In the genomic region with DNA sequence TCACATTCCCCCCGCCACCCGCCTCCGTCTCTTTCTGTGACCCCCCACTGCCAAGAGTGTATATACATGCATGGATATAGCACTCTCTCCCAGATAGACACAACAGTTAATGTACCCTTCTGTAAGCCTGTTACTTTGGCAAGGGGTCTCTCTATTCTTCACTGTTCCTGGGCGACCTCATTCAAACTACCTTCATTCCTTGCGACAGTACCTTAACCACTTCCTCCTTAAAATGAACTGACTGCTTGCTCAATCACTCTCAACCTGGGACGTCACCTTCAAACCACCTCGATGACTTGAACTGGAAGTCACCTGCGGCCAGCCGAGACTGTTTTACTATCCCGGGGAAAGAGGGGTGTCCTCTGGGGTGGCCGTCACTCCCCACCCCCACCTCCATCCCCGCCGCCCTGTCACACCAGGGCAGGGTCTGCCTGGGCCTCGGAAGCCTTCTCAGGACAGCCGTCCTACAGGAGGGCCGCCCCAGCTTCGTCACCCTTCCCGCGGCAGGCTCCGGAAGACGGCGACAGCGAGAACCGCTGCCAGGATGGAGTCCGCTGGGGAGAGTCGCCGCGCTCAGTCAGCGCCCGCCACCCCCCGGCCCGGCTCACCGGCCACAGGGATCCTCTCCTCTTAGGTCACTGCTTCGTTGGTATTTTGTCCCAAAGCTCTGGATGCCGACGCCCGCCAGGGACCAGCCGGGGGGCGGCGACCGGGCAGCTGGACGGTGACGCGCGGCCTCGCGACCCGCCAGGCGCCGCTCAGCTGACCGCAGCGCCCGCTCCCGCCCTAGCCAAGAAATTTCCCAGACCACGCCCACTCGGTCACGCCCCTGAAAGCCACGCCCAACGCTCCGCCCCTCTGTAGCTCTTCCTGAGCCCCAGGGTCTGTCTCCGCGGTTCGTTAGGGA, we compare ENCODE assay signal across 8 mouse cellular contexts. TPM values are rescaled to one million over a fixed set of nuclear protein-coding genes. Genes with fewer than 3 reads are reported as not detected.
DNase-seq lines count a peak whose midpoint lies in the region; ATAC-seq lines count a peak whose summit lies in the region.

A gene (minus strand): TSS at position 753 of the 907 bp plus-strand sequence.

- peak; percentile 35 for DNase-seq in adipocyte (ENCODE audit: low spot score)
- peak; percentile 95 for DNase-seq in embryo, embryonic 10 days (ENCODE audit: low spot score)
- DNase-seq in gastrocnemius, postnatal 10 days, result peak; percentile 89
- peak; percentile 28 to 83 for DNase-seq in left cerebral cortex, adult 9 months (ENCODE audit: low spot score in 2 of 2)
- peak; percentile 77 to 82 for DNase-seq in right cerebral cortex, adult 2 months (ENCODE audit: low spot score in 2 of 2)
- peak; percentile 65 for DNase-seq in urinary bladder, postnatal 10 days (ENCODE audit: low spot score)

- ATAC-seq in inflammation-experienced regulatory T-cells, adult 6 months, result peak; percentile 76

- H3K4me3 ChIP-seq in megakaryocyte, embryonic 14.5 days (replicated peaks), result peak within 1 kb of the TSS; percentile 96

- peaks cover 31% of the 10 kb centered on the region for H3K36me3 ChIP-seq in megakaryocyte, embryonic 14.5 days (replicated peaks; ENCODE audit: low read length)

- peaks cover 62% of the 10 kb centered on the region for H3K4me1 ChIP-seq in megakaryocyte, embryonic 14.5 days

- H3K27me3 ChIP-seq in megakaryocyte, embryonic 14.5 days (replicated peaks), result no peaks in the 10 kb centered on the region

- peaks cover under 1% of the 10 kb centered on the region; the same call in 1 of the 2 replicates for H3K9me3 ChIP-seq in megakaryocyte, embryonic 14.5 days

RNA-seq across cellular contexts. Expression of the gene that starts here (rescaled TPM):
- 10 to 100 TPM; 23.5 to 26.4 TPM for total RNA-seq in gastrocnemius, postnatal 10 days (2021)
- 1 to 10 TPM in 2 of 3 experiments, under 1 TPM in 1; 0.78 to 4.6 (median 1.5) TPM for polyA plus RNA-seq in inflammation-experienced regulatory T-cells, adult 6 months (2017; shearing (Covaris generic))
- polyA plus RNA-seq in megakaryocyte, embryonic 14.5 days (2012; ENCODE audit: insufficient read depth, low replicate concordance), result 5.1 and 24.7 TPM in 2 replicates

Comparison
In these comparisons a context has a peak if more than half of its experiments do, and no peak if none do; other contexts are left out.
1. Peak in every context shown above with its lines: DNase-seq, ATAC-seq and H3K4me3 ChIP-seq.
2. DNase-seq: peak in every context shown above with its lines; median percentile 95 in embryo, embryonic 10 days; 89 in gastrocnemius, postnatal 10 days; 80 in right cerebral cortex, adult 2 months; 65 in urinary bladder, postnatal 10 days; 56 in left cerebral cortex, adult 9 months; 35 in adipocyte.